Mouse (Mus musculus) thymus, adult 2 months (tissue): ENCODE measurements around the gene Bicra.

ENCODE experiments used
- CTCF ChIP-seq: fragments of 200-500 bp; IDR thresholded peaks from 2 replicates; pipeline ENCODE4 v1.5.1; 2012; ENCODE audit warnings: mild to moderate bottlenecking, control low read depth, low read length, moderate library complexity, borderline replicate concordance; ENCODE audit not compliant: control insufficient read depth, poor library complexity, insufficient read depth; ENCODE audit errors: extremely low read depth
- POLR2A ChIP-seq: fragments of 200-500 bp; IDR thresholded peaks from 2 replicates; pipeline ENCODE4 v1.6.1; 2012; ENCODE audit warnings: mild to moderate bottlenecking, low read length, control low read depth, moderate library complexity; ENCODE audit not compliant: control insufficient read depth, poor library complexity, insufficient read depth; ENCODE audit errors: extremely low read depth

- TF ChIP-seq CTCF (no peak), POLR2A (no peak)
Measured at GRCm38 (mm10) chr7:16036972-16037371, 10.7 kb downstream of the Bicra start.
